Mouse (Mus musculus): ENCODE data around the gene Negr1. TPM values are rescaled to one million over a fixed set of nuclear protein-coding genes. Genes with fewer than 3 reads are reported as not detected.

The Negr1 gene
- polyA plus RNA-seq, 1 experiment = not detected

DNA sequence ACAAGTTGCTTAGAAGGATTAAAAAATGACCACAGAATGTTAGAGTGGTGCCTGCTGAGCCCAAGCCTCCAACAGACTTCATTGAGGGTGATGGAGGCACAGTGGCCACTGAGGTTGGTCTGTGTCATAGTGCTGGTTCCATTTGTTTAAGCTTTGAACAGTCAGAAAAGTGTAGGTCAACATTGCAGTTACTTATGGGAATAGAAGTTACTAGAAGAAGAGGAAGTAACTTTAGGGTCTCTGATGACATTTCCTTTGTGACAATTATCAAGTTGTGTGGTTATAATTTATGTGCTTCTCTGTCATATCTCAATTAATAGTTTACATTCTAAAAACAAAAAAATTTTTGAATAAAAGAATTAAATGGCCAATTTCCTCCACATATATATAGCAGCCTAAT is 719.7 kb downstream of the Negr1 start:
- H3K36me3 ChIP-seq (ENCODE audit: control insufficient read depth, insufficient read depth, low read length, poor library complexity, severe bottlenecking) = no peaks in the 10 kb centered on the region
- no peak for TF ChIP-seq CTCF (IDR thresholded peaks at IDR 0.05; ENCODE audit: low read depth, low read length)
- TF ChIP-seq EP300 (IDR thresholded peaks at IDR 0.05; ENCODE audit: insufficient read depth, low read depth, low read length) = no peak
- no peak for TF ChIP-seq POLR2A (IDR thresholded peaks at IDR 0.05; ENCODE audit: insufficient read depth, low read length)
- no peaks in the 10 kb centered on the region for H3K4me1 ChIP-seq (ENCODE audit: control insufficient read depth, insufficient read depth, low read length)
- no peak overlapping the region for H3K9ac ChIP-seq (ENCODE audit: low read depth, poor library complexity, severe bottlenecking)
- H3K27ac ChIP-seq (ENCODE audit: insufficient read depth, low read length) = no peak overlapping the region
- no peaks in the 10 kb centered on the region for H3K27me3 ChIP-seq (ENCODE audit: control insufficient read depth, insufficient read depth, low read length, poor library complexity, severe bottlenecking)
- no peaks in the 10 kb centered on the region for H3K9me3 ChIP-seq (replicated peaks; ENCODE audit: control insufficient read depth, insufficient read depth, low read length, poor library complexity, severe bottlenecking)
- no peak overlapping the region for H3K4me3 ChIP-seq (ENCODE audit: low read depth, low read length)

DNA sequence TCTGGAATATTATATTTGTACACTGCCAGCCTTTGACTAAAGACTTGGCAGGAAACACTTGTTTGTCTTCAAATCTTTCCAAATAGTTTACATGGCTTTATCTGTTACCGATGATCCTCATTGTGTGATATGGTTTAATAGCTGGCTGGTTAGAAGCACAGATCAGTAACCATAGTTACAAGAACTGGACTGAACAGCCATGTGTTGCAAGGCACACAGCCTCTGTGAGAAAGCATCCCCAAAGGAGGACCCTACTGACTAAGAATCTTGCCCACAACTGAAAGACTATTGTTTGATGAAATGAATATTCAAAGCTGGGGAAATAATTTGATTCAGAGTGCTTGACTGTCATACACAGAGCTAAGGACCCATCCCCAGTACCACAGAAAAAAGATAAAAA is 729.7 kb downstream of the Negr1 start:
- H3K4me1 ChIP-seq (ENCODE audit: control insufficient read depth, insufficient read depth, low read length) = no peaks in the 10 kb centered on the region
- no peaks in the 10 kb centered on the region for H3K27me3 ChIP-seq (ENCODE audit: control insufficient read depth, insufficient read depth, low read length, poor library complexity, severe bottlenecking)
- TF ChIP-seq CTCF (IDR thresholded peaks at IDR 0.05; ENCODE audit: low read depth, low read length) (no peak), POLR2A (IDR thresholded peaks at IDR 0.05; ENCODE audit: insufficient read depth, low read length) (no peak), EP300 (IDR thresholded peaks at IDR 0.05; ENCODE audit: insufficient read depth, low read depth, low read length) (no peak)
- no peaks in the 10 kb centered on the region for H3K9me3 ChIP-seq (replicated peaks; ENCODE audit: control insufficient read depth, insufficient read depth, low read length, poor library complexity, severe bottlenecking)
- H3K36me3 ChIP-seq (ENCODE audit: control insufficient read depth, insufficient read depth, low read length, poor library complexity, severe bottlenecking) = no peaks in the 10 kb centered on the region
- no peak overlapping the region for H3K27ac ChIP-seq (ENCODE audit: insufficient read depth, low read length)
- H3K4me3 ChIP-seq (ENCODE audit: low read depth, low read length) = no peak overlapping the region
- H3K9ac ChIP-seq (ENCODE audit: low read depth, poor library complexity, severe bottlenecking) = no peak overlapping the region

DNA sequence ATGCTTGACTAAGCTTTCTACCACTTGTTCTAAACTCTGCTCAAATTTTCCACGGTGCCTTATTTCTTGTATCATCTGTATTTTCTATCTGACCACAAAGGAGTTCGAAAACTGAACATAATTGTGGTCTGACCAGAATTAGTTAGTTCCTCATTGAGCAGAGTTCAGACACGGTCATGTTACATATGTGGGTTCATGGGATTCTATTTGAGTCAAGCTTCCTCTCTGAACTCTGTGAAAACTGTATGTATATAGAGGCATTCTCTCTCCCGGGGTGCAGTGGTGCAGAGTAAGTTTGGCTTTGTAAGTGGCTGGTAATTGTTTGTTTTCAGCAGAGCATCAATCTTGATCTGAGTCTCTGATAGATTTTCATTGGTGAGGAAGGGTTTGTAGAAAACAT is 735.6 kb downstream of the Negr1 start:
- H3K4me3 ChIP-seq (ENCODE audit: low read depth, low read length) = no peak overlapping the region
- H3K4me1 ChIP-seq (ENCODE audit: control insufficient read depth, insufficient read depth, low read length) = no peaks in the 10 kb centered on the region
- no peak overlapping the region for H3K27ac ChIP-seq (ENCODE audit: insufficient read depth, low read length)
- no peak overlapping the region for H3K9ac ChIP-seq (ENCODE audit: low read depth, poor library complexity, severe bottlenecking)
- no peaks in the 10 kb centered on the region for H3K9me3 ChIP-seq (replicated peaks; ENCODE audit: control insufficient read depth, insufficient read depth, low read length, poor library complexity, severe bottlenecking)
- H3K27me3 ChIP-seq (ENCODE audit: control insufficient read depth, insufficient read depth, low read length, poor library complexity, severe bottlenecking) = no peaks in the 10 kb centered on the region
- no peak for TF ChIP-seq CTCF (IDR thresholded peaks at IDR 0.05; ENCODE audit: low read depth, low read length)
- no peak for TF ChIP-seq POLR2A (IDR thresholded peaks at IDR 0.05; ENCODE audit: insufficient read depth, low read length)
- TF ChIP-seq EP300 (IDR thresholded peaks at IDR 0.05; ENCODE audit: insufficient read depth, low read depth, low read length) = no peak
- no peaks in the 10 kb centered on the region for H3K36me3 ChIP-seq (ENCODE audit: control insufficient read depth, insufficient read depth, low read length, poor library complexity, severe bottlenecking)

DNA sequence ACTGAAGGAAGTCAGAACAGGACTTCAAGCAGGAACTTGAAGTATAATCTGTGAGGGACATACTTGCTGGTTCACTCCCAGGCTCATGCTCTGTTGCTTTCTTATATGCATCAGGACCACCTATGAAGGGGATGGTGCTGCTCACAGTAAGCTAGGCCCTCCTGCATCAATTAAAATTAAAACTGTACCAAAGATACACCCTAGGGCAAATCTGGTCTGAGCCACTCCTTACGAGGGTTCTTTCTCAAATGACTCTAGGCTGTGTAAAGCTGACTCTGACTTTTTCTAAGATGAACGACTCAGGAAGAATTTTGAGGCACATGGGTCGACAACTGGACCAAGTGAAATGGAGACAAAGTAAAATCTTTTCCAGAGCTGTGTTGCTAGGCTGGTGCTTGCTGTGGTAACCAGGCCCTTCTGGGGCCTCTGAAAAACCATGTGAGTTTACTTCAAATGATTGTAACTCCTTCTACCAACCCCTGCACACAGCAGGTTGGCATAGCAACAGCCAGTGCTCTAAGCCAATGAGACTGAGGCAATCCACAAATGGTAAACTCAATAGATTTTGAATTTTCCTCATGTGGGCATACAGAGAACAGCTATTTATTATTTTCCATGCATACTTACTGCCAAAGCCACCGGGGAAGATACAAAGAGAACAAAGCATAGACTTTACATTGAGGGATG is 742.0 kb downstream of the Negr1 start:
- Histone ChIP-seq H3K27me3 (ENCODE audit: control insufficient read depth, insufficient read depth, low read length, poor library complexity, severe bottlenecking) (no peaks in the 10 kb centered on the region), H3K4me1 (ENCODE audit: control insufficient read depth, insufficient read depth, low read length) (no peaks in the 10 kb centered on the region), H3K36me3 (ENCODE audit: control insufficient read depth, insufficient read depth, low read length, poor library complexity, severe bottlenecking) (no peaks in the 10 kb centered on the region), H3K9me3 (replicated peaks; ENCODE audit: control insufficient read depth, insufficient read depth, low read length, poor library complexity, severe bottlenecking) (no peaks in the 10 kb centered on the region), H3K27ac (ENCODE audit: insufficient read depth, low read length) (no peak overlapping the region), H3K9ac (ENCODE audit: low read depth, poor library complexity, severe bottlenecking) (no peak overlapping the region), H3K4me3 (ENCODE audit: low read depth, low read length) (no peak overlapping the region)
- TF ChIP-seq POLR2A (IDR thresholded peaks at IDR 0.05; ENCODE audit: insufficient read depth, low read length) = no peak
- no peak for TF ChIP-seq CTCF (IDR thresholded peaks at IDR 0.05; ENCODE audit: low read depth, low read length)
- no peak for TF ChIP-seq EP300 (IDR thresholded peaks at IDR 0.05; ENCODE audit: insufficient read depth, low read depth, low read length)

DNA sequence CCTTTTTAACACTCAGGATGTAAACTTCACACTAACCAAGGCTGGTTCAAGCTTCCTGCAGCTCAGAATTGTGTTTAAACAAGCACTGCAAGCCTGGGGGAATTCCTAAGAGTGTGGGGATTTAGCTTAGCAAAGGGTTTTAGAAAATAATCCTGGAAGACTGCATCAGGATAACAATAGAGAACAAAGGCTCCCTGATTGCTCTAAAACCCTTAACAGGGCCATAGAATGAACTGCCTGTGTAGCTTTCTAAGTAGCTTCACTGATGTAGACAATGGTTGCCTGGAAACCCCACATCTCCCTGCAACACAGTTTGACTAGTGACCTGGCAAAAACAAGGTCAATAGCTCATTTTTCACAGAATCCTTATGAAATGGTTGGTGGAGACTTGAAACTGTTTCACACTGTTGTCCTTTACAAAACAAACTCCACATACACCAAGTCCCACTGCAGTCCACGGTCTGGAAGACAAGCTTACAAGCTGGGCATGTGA is 759.5 kb downstream of the Negr1 start:
- TF ChIP-seq EP300 (IDR thresholded peaks at IDR 0.05; ENCODE audit: insufficient read depth, low read depth, low read length) (peak; percentile 61), CTCF (IDR thresholded peaks at IDR 0.05; ENCODE audit: low read depth, low read length) (no peak)
- no peak overlapping the region for H3K4me3 ChIP-seq (ENCODE audit: low read depth, low read length)
- H3K27me3 ChIP-seq (ENCODE audit: control insufficient read depth, insufficient read depth, low read length, poor library complexity, severe bottlenecking) = no peaks in the 10 kb centered on the region
- H3K4me1 ChIP-seq (ENCODE audit: control insufficient read depth, insufficient read depth, low read length) = no peaks in the 10 kb centered on the region
- H3K36me3 ChIP-seq (ENCODE audit: control insufficient read depth, insufficient read depth, low read length, poor library complexity, severe bottlenecking) = no peaks in the 10 kb centered on the region
- H3K9me3 ChIP-seq (replicated peaks; ENCODE audit: control insufficient read depth, insufficient read depth, low read length, poor library complexity, severe bottlenecking) = no peaks in the 10 kb centered on the region
- H3K27ac ChIP-seq (ENCODE audit: insufficient read depth, low read length) = peak overlapping the region; percentile 98
- H3K9ac ChIP-seq (ENCODE audit: low read depth, poor library complexity, severe bottlenecking) = no peak overlapping the region

DNA sequence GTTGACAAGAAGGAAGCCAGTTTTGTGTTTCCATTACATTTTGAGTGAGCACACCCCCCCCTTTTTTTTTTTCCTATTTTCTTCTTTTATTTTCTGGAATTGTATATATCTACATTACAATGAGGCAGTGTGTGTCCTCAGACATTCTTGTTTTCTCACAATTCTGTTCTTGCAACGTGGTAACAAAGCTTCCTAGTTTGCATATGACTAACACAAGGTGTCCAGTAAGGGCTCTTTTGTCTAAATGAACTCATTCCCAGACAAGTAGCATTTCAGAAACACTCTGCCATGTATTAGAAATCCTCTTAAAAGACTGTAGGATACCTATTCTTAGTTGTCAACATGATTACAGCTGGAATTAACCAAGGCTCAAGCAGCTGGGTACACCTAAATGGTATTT is 760.2 kb downstream of the Negr1 start:
- H3K4me1 ChIP-seq (ENCODE audit: control insufficient read depth, insufficient read depth, low read length) = no peaks in the 10 kb centered on the region
- no peak overlapping the region for H3K4me3 ChIP-seq (ENCODE audit: low read depth, low read length)
- no peak overlapping the region for H3K9ac ChIP-seq (ENCODE audit: low read depth, poor library complexity, severe bottlenecking)
- H3K27ac ChIP-seq (ENCODE audit: insufficient read depth, low read length) = peak overlapping the region; percentile 98
- no peaks in the 10 kb centered on the region for H3K36me3 ChIP-seq (ENCODE audit: control insufficient read depth, insufficient read depth, low read length, poor library complexity, severe bottlenecking)
- no peaks in the 10 kb centered on the region for H3K9me3 ChIP-seq (replicated peaks; ENCODE audit: control insufficient read depth, insufficient read depth, low read length, poor library complexity, severe bottlenecking)
- TF ChIP-seq POLR2A (IDR thresholded peaks at IDR 0.05; ENCODE audit: insufficient read depth, low read length) (no peak), CTCF (IDR thresholded peaks at IDR 0.05; ENCODE audit: low read depth, low read length) (no peak), EP300 (IDR thresholded peaks at IDR 0.05; ENCODE audit: insufficient read depth, low read depth, low read length) (no peak)
- H3K27me3 ChIP-seq (ENCODE audit: control insufficient read depth, insufficient read depth, low read length, poor library complexity, severe bottlenecking) = no peaks in the 10 kb centered on the region

Data from ES-Bruce4 (cell line).